Mouse (Mus musculus) yolk sac, embryonic 10.5 days (tissue): ENCODE measurements around the gene Rbm20.

Experiments
- DNase-seq: peaks from one replicate; pipeline ENCODE4 v3.0.0-alpha.2; 2017; ENCODE audit warnings: low spot score

Rbm20 gene

DNA sequence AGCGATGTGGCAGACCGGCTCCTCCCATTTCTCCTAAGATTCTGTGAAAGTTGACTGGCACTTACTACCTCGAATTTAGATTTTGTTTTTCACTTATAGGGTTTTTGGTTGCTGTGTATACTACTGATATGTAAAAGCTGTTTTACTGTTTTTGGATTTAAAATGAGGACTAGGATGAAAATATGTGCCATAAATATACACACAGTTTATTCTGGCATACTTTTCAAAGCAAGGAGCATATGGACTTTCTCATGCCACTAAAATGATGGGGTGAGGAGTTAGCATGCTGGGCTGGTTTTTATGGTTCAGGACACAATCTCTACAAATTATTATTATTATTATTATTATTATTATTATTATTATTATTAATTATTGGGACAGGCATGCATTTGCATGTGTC, 133.5 kb downstream of the Rbm20 start:
- DNase-seq: no peak

DNA sequence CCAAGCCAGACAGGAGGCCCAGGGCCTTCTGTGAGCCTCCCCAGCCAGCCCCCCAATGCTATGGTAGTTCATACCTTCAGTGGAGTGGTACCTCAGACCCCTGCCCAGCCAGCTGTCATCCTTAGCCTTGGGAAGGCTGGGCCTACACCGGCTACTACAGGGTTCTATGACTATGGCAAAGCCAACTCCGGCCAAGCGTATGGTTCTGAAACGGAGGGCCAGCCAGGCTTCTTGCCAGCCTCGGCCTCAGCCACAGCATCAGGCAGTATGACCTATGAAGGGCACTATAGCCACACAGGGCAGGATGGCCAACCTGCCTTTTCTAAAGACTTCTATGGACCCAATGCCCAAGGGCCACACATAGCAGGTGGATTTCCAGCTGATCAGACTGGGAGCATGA, 136.5 kb downstream of the Rbm20 start:
- no peak for DNase-seq

DNA sequence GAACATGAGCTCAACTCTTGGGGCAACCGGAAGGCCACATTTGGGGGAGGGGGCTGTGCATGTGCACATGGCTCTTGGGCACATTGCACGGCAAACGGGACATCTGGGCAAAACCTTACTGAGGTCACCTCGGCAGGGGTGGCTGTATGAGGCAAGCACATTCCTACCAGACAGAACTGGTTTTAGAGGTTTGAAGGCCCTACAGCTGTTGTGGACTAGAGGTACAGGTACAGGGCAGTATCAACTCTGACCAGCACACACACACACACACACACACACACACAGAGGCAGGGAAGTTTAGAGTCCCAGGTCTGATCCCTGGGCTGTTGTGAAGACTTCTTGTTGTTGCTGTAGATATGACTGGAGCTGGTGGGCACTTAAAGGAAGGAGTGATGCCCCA, 138.6 kb downstream of the Rbm20 start:
- no peak for DNase-seq

DNA sequence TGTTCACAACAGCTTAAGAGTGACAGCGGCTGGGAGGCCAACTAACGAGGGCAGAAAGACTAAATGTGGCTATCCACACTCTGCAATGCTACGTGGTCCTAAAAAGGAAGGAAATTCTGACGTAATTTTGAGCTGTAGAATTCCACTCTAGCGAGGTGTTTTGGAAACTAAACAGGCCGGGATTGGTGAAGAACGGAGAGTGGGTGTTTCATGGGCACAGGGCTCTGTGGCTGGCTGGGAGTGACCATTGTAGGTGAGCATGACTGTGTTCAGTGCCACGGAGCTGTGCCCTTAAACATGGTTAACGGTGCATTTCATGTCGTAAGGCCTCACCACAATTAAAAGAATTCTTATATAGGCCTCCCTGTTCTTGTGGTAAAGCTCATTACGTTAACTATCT, 139.1 kb downstream of the Rbm20 start:
- DNase-seq: no peak

DNA sequence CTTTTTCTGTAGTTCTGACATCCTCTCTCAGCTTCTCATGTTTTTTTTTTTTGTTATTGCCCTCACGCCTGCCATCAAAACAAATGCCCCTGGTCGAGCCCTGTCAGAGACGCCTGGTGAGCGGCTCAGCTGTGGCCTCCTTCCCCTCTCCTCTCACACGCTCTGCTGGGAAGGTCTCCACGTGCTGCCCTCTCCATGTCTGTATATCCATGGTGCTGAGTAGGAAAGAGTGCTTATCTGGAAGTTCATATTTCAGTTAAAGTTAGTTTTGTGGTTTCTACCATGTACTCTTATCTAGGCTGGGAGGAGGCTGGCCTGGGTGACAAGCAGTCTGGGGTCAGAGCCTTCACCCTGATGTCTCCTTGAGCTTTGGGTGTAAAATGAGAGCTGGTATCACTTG, 142.2 kb downstream of the Rbm20 start:
- no peak for DNase-seq

DNA sequence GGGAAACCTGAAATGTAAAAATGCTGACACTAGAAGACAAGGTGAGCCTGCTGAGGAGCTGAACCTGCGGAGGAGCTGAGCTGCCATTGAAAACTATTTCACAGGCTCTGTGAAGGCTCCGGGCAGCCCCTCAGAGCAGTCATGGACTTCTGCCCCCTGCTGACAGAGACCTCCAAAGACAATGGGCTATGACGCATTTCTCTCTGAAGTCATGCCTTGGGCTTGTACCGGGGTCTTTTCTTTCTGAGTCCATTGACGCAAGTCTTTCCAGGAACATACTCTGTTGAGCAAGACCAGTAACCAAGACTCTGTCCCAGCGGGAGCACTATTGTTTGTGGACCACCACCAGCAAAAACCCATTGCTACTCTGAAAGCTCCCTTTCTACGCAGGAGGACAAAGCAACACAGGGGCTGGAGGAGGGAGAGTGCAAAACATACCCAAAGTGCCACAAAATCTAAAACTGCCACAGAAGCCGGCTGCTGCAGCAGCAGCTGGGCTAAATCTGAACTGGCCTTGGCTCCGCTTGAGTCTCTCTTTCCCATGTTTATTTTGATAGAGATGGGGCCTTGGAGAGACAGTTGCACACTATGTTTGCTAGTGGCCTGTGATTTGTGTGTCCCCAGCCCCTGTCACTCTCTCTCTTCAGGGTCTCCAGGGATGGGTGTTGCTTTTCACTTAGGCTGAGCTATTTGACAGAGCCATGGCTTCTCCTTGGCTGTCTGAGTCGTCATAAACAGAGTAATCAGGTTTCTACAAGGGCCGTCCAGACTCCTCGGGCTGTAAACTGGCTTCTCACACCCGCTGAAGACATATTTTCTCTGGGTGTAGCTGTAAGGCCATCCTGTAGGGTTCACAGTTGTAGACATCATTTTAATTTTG, 144.4 kb downstream of the Rbm20 start:
- DNase-seq: no peak

DNA sequence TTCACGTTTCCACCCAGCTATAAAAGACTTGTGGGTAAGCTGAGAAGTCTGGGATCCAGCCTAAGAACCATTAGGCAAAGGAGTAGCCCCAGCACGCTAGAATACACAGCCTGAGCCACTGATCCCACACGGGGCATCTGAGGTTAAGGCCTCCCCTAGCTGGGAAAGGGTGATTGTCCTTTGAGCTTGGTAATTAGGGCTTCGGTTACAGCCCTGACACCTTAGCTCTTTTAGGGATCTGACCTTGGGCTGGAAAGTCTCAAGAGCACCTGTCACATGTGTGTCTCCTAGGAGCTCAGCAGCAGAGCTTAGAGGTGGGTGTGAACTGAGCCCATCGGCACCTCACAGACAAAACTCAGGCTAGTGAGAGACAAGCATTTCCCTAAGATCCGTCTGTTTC, 146.7 kb downstream of the Rbm20 start:
- no peak for DNase-seq

DNA sequence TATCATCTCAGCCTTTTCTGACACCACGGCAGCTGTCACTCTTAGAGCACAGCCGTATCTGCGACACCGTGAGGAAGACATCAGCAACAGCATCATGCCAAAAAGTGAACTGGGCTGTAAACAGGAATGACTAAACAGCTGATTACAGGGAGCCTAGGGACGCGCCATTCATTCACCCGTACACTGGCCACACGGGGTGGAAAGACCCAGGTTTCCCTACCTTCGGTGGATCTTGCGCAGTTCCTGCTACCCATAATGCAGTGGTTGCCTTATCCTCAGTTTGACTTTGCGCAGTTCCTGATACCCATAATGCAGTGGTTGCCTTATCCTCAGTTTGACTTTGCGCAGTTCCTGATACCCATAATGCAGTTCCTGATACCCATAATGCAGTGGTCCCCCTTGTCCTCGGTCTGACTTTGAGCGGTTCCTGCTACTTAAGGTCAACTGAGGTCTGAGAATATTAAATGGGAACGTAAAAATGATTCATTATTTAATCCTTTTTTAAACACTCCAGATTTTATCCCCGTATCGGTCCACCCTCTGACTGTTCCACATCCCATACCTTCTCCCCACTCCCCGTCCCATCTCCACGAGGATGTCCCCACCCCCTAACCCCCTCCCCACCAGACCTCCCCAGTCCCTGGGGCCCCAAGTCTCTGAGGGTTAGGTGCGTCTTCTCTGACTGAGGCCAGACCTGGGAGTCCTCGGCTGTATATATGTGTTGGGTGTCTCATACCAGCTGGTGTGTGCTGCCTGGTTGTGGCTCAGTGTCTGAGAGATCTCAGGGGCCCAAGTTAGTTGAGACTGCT, 148.0 kb downstream of the Rbm20 start:
- DNase-seq: no peak

DNA sequence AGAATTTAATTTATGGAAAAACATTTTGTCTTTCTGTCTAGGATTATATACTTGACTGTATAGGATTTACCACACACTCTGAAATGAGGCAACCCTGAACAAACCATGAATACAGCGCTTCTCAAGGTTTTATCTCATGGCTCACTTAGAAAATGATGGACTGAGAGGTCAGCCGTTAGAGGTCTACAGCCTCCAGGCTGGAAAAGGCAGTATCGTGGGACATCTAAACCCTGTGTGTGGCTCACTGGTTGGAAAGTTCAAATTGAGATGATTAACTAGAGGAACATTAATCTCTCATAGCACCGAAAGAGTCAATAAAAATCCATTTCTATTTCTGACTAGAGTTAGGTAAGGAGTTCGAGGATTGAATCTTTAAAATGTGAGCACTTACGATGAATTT, 152.9 kb downstream of the Rbm20 start:
- no peak for DNase-seq

DNA sequence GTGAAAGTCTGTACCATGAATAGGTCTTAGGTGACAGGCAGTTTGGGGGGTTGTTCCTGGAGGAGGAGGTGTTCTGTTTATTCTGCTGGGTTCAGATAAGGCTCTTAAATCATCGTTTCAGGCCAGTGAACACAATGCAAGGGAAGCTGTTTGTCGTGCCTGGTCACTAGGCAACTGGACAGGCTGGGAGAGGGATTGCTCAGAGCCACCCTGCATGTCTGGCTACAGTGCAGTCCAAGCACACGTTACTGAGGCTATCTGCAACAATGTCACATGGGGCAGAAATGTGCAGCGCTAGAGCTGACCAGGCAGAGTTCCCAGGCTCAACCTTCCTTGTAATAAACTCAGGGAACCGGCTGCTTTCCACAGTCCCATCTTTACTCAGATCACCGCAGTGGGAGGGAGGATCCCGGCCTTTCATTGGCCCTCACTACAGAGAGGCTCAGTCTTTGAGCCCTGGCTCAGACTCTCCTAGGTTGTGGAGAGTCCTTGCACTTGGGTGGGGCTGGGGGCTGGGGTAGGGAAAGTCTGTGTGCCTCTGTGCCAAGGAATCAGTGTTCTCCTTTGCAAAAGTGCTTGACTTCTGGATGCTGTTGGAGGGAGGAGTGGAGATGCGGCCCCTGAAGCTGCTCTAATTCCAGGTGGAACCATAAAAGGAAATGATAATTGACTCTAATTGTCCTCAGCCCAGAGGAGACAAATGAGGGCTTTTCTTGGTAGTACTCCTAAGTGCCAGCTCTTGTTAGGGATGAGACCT, 153.5 kb downstream of the Rbm20 start:
- peak; percentile 74 for DNase-seq

DNA sequence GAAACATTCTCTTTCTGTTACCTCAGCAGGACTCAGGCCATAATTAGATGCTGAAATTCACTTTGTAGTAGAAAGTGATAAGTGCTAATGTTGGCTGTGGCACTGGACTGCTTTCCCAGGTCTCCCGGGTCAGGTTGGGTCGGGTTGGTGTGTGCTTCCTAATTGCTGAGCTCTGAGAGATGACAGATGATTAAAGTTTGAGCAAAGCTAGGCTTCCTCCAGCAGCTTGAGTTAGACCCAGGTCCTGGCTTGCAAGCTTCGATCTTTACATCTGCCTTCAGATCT, 154.0 kb downstream of the Rbm20 start:
- no peak for DNase-seq

DNA sequence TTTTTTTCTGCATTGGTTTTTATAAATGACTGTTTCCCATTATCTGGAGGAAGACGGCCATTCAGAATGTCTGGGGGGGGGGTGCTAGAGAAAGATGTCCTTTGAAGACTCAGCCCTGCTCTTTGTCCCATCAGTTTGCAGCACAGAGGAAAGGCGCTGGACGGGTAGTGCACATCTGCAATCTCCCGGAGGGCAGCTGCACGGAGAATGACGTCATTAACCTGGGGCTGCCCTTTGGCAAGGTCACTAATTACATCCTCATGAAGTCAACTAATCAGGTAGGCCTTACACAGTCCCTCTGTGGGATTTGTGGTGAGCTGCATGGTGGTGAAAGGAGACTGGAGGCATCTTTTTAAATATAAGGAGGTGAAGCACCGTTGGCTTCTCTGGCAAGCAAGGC, 155.4 kb downstream of the Rbm20 start:
- DNase-seq: no peak

DNA sequence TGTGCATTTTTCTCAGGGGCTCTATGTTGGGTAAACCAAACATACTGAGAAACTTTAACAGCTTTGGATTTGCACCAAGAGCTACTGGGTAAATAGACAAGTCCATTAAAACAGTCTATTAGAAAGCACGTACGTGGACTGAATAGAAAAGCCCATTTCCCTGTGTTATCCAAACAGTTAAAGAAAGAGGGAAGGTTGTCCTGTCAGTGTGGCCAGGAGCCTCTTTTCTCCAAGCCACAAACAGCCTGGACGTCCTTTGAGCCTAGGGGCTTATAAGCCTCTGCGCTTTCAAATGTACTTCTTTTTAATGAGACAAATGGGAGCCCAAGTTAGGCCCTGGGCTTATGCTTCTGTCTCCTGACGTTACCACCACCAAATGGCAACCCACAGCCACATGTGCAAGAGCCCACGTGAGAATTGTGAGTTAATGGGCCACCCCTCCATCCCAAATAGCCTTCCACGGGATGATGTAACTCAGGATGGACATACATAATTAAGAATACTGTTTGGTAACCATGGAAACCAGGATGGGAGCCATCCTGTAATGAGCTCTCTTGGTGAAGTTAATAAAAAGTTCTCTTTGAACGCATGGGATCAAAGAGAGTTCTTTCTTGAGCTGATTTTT, 156.8 kb downstream of the Rbm20 start:
- DNase-seq: no peak

DNA sequence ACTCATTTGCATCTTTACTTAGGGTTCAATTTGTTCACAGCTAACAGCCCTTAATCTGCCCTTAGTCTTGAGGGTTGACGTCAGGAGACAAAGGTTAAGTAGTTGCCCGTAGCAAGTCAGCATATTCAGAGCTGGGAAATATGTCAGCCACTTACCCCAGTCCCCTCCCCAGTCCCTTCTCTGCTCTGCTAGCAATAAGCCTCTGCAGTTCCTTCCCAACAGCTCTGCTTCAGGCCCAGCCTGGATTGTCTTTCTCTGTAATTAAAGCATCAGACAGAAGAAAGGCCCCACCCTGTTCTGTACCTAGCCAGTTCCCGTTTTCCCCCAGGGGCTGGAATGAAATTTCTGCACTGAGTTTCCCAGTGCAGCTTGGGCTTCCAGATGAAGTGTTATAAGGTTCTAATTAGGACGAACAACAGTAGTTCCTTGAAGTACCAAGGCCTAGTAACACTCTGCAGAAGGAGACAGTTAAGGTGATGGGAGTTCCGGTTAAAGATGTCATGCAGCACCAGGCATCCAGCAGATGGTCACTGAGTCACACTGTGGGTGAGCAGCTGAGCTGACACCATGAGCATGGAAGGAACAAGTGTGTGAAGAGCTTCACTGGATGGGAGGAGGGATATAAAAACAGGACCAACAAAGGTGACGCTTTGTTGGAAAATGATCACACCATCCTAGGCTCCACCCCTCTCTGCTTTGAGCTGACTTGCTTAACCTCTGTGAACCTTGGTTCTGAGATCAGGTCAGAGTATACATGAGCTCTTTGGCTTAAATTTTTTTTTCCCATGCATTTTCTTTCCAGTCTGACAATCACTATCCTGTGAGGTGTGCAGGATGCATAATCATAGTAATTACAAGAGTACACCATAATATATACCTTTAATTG, 159.7 kb downstream of the Rbm20 start:
- peak; percentile 58 for DNase-seq

DNA sequence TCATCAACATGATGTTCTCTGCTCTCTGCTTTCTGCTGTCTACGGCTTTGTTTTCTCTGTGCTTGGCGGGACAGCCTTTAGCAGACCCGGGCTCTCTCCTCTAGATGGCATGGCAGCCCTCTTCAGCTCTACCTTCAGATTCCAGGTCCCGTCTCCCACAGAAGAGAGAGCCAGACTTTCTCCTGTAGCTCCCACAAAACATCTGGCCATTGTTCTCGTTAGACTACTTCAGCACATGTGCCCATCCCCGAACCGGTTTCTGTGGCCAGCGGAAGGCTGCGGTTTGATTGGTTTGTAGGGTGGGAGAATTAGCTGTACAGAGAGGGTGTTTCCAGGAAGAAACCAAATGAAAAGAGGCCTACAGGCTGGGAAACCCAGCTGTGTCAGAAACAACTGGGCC, 161.7 kb downstream of the Rbm20 start:
- DNase-seq: no peak

DNA sequence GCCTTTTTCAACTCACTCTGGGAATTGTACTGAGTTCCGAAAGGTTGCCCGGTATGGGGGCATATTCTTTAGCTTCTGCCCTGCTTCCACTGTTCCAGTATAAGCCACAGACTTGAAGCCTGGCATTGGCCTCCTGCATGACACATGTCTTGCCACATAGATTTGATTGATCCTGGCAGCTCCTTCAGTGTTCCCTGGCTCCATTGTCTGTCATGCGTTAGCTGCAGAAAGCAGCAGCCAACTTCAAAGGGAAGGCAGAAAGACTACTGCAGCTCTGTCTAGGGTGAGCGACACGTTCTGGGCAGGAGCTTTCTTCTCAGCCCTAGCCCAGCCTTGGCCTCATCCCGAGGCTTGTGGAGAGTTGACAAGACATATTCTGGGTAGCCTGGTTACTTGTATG, 162.7 kb downstream of the Rbm20 start:
- no peak for DNase-seq

DNA sequence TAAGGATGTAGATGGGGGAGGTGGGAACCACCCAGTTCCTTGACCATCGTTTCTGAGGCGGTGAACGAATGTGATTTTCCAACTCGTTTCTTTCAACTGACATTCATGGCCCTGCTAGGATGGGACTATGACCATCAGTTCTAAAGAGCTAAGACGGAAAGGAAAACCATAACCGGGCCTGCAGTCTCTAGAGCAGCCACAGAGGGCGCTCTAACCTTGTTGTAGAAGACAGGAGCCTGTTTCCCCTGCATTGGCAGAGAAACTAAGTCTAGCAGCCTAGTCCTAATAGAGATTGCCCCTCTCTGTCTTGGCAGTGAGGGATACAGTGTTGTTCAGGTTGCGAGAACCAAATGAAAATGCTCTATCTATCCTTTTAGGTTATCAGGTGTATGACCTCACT, 164.8 kb downstream of the Rbm20 start:
- DNase-seq: no peak

DNA sequence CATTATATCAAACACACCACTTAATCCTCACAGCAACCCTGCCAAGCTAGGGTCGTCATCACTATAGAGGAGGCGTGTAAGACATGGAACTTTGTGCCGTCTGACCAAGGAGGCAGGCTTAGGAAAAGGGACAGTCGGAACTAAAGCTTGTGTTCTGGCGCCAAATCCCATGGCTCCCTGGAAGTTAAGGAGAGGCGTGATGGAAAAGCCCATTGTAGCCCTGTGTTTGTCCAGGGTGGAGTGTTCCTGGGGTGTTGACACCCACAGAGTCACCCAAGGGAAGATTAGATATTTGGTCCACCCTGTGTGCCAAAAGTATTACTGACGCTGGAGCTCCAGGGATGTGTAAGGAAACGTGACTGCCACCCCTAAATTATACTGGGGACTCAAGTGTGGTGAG, 166.9 kb downstream of the Rbm20 start:
- no peak for DNase-seq

DNA sequence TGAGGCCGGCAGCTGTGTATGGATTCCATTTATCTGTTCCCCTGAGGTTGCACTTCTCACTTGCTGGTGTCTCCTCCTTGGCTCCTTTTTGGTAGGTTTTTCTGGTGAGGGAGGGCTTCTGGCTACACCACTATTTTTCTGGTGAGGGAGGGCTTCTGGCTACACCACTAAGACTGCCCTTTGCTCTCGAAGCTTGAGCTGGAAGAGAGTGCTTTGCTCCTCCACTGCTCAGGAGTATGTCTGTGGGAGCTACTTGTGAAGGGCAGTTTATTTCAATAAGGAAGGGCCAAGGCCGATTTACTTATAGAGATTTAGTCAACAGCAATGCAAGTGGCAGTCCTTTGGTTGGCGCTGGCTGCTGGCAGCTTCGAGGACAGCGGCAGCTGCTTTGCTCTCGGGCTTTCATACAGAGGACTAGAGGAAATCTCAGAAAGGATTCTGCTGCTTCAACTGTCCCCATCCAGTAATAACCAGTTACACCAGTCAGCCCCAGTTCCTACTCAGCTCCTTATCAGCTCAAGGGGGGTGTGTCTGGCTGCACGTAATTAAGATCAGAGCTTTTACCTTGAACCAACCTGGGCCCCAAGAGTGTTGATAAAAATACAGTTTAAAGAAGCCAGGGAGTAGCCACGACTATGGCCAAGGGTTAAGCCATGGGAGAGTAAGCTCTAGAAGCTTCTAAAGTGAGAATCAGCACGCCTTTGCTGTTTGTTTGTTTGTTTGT, 171.3 kb downstream of the Rbm20 start:
- DNase-seq: no peak

DNA sequence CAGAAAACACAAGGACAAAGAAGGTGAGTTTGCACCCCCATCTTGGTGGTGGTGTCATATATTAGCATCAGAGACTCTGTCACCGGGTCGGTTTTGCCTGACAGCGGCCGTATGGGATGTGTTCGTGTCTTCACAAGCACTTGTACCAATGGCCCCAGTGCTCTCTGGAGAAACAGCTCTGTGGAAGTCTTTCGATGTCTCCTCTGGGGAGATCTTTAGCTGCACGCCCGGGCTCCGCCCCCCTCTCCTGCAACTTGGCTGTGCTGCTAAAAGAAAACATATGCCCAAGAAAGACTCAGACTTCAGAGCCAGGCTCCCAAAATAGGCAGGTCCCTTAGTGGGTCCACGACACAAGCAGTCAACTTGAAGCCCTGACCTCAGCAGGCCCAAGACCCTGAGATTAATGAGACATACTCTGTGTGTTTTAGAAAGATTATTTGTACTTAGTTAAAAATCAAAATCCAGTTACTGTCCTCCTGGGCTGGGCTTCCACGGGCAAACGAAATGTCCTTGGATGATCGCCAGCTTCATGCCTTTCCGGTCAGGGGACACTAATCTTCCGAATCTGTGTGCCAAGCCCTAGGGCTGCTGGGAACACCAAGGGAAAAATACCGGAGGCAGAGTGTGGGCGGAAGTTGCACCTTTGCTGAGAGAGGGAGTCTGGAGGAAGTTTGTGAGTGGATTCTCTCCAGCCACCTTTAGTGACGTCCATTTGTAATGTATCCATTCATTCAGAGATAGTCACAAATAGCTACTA, 173.2 kb downstream of the Rbm20 start:
- DNase-seq: no peak
